Mouse (Mus musculus) liver, embryonic 16.5 days (tissue): ENCODE measurements at regions not wholly inside any gene's neighbourhood (a gene's known extent, or its start where the extent isn't known, plus 50 kb on each side); places are given as distances from the start of the nearest gene placed in this dataset.

Experiments used
- ATAC-seq: fragments of 200-750 bp; cut with Nextera tagmentation; 2 replicates; pipeline ENCODE4 v1.8.0; 2017; ENCODE audit warnings: low read depth, mild to moderate bottlenecking, moderate number of reproducible peaks, moderate library complexity
- H3K27ac ChIP-seq: fragments of 300-500 bp; sonication (generic); 2 replicates; pipeline ENCODE4 v1.5.1; 2014; ENCODE audit warnings: mild to moderate bottlenecking, low read length
- H3K27me3 ChIP-seq: fragments of 300-500 bp; sonication (generic); 2 replicates; pipeline ENCODE4 v1.6.1; 2014; ENCODE audit warnings: low read depth, low read length, mixed read lengths; ENCODE audit not compliant: control insufficient read depth, insufficient read depth
- H3K36me3 ChIP-seq: fragments of 300-500 bp; sonication (generic); 2 replicates; pipeline ENCODE4 v1.6.1; 2014; ENCODE audit warnings: mild to moderate bottlenecking; ENCODE audit not compliant: control insufficient read depth, insufficient read depth
- H3K4me1 ChIP-seq: fragments of 300-500 bp; sonication (generic); 2 replicates; pipeline ENCODE4 v1.6.1; 2014; ENCODE audit warnings: low read depth, low read length, mixed read lengths; ENCODE audit not compliant: control insufficient read depth
- H3K4me2 ChIP-seq: fragments of 300-500 bp; sonication (generic); 2 replicates; pipeline ENCODE4 v1.6.1; 2014; ENCODE audit warnings: low read depth, low read length, mixed read lengths
- H3K4me3 ChIP-seq: fragments of 300-500 bp; sonication (generic); 2 replicates; pipeline ENCODE4 v1.5.1; 2014; ENCODE audit warnings: low read depth, mild to moderate bottlenecking, low read length
- H3K9ac ChIP-seq: fragments of 300-500 bp; sonication (generic); 2 replicates; pipeline ENCODE4 v1.6.1; 2014; ENCODE audit warnings: low read depth, low read length
- H3K9me3 ChIP-seq: fragments of 300-500 bp; sonication (generic); replicated peaks from 2 replicates; pipeline ENCODE4 v1.6.1; 2016; ENCODE audit warnings: low read length; ENCODE audit not compliant: control insufficient read depth
- whole genome bisulfite sequencing: fragments of 180-500 bp; shearing (Covaris S2); extraction: QIAGEN DNeasy Blood & Tissue Kit; methylation state at CpG from one replicate; pipeline ENCODE4 v1.1.7; 2014; ENCODE audit not compliant: insufficient replicate concordance; 5-methylcytosine and 5-hydroxymethylcytosine counted together

DNA sequence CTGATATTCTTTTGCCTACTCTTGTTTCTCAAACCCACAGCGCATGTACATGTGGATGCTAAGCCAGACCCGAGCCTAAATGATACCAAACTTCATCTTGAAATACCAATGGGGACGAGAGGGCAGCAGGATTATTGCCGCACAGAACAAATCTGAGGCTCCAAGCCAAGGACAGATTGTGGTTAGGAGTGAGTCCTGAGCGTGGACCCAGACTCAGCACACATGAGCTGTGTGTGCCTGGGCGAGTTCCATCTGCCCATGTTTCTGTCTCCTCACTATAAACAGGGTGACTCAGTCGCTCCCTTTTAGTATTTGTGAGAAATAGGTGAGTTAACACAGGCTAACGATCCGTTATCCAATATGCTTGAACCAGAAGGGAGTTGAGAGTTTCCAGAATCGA, 92.4 kb upstream of the Gadd45a start:
- H3K36me3 ChIP-seq: no peaks in the 10 kb centered on the region
- H3K27me3 ChIP-seq: no peaks in the 10 kb centered on the region
- H3K4me2 ChIP-seq: no peak overlapping the region
- H3K9me3 ChIP-seq: no peaks in the 10 kb centered on the region
- H3K27ac ChIP-seq: no peak overlapping the region
- no peak overlapping the region for H3K4me3 ChIP-seq
- no peak for ATAC-seq
- no peak overlapping the region for H3K9ac ChIP-seq
- 63% methylated on average over 10 of the region's 10 CpGs for WGBS
- H3K4me1 ChIP-seq: no peaks in the 10 kb centered on the region

DNA sequence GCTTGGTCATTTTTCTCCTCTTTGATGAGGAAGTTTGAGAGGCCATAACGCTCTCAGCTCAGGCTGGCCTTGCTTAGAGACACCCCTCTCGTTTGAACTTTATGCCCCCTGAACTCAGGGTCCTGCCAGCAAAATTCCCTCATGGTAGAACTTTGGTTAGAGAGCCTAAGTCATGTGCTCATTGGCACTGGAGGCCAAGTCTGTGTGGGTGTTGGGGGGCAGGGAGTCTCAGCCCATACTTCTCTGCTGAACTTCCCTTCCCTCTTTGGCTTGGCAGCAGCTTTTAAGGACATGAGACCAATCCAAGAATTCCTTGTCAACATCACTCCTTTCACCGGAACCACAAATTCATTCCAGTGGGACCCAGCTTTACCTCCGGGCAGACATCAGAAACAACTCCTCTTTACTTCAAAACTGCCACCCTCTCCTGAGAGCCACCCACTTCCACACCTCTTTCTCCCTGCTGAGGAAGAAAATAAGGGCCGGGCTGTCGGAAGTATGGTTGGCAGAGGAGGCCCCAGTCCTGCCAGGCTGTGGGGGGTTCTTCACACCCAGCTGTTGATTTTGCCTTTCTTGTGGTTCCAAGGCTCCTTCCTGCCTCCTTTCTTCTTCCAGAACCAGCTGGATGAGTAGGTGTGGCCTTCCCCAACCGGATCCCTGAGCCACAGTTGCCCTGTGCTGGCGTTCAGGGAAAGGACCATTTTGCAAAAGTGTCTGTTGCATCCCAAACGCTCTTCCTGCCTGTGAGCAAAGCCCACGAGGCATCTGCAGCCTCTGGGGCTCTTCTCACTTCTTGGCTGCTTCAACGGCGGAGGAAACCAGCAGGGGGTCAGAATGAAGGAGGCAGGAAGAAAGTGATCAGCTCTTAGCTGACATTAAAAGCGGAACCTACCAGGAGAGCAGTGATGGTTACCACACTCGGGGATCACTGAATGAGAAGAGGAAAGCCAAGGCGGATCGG, 91.5 kb upstream of the Gadd45a start:
- Histone ChIP-seq H3K4me2 (no peak overlapping the region), H3K4me1 (no peaks in the 10 kb centered on the region), H3K4me3 (no peak overlapping the region), H3K27me3 (no peaks in the 10 kb centered on the region), H3K9me3 (no peaks in the 10 kb centered on the region), H3K36me3 (no peaks in the 10 kb centered on the region), H3K9ac (no peak overlapping the region), H3K27ac (no peak overlapping the region)
- 25% methylated on average over 16 of the region's 16 CpGs for WGBS
- no peak for ATAC-seq

- H3K4me3 ChIP-seq: no peak overlapping the region
- H3K4me1 ChIP-seq: no peaks in the 10 kb centered on the region
- WGBS: 61% methylated on average over 4 of the region's 4 CpGs
- H3K27me3 ChIP-seq: no peaks in the 10 kb centered on the region
- H3K27ac ChIP-seq: no peak overlapping the region
- no peak overlapping the region for H3K4me2 ChIP-seq
- no peaks in the 10 kb centered on the region for H3K9me3 ChIP-seq
- no peaks in the 10 kb centered on the region for H3K36me3 ChIP-seq
- ATAC-seq: no peak
- H3K9ac ChIP-seq: no peak overlapping the region
Observed at GRCm38 (mm10) chr6:67127727-67128126, 90.5 kb upstream of the Gadd45a start.

DNA sequence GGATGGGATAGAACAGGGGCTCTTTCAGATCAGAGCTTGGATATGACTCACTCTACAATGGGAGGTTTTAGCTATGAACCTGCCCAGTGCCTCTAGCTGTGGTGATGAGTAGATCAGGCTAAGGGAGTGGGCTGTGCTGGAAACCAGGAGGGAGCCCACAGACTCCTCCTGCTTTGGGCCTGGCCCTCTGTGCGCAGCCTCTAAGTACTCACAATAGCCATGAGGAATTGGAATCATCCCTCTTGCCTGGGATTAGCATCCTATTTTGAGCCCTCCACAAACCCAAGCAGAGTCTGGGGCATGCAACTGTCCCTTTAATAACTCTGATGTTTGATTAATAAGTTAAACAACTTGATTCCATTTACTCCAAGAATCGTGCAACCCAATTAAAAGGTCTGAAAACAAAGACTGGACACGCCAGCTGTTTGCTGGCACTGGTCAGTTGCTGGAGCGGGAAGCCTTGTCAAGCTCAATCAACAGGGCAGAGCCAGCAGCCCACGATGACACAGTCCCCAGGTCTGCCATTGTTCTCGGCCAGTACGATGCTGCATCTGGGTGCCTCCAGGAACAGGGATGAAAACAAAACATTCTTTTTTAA, 88.6 kb upstream of the Gadd45a start:
- Histone ChIP-seq H3K36me3 (no peaks in the 10 kb centered on the region), H3K4me2 (no peak overlapping the region), H3K4me3 (no peak overlapping the region), H3K27me3 (no peaks in the 10 kb centered on the region), H3K27ac (no peak overlapping the region), H3K9ac (no peak overlapping the region), H3K4me1 (no peaks in the 10 kb centered on the region), H3K9me3 (no peaks in the 10 kb centered on the region)
- 65% methylated on average over 7 of the region's 7 CpGs for WGBS
- ATAC-seq: no peak

DNA sequence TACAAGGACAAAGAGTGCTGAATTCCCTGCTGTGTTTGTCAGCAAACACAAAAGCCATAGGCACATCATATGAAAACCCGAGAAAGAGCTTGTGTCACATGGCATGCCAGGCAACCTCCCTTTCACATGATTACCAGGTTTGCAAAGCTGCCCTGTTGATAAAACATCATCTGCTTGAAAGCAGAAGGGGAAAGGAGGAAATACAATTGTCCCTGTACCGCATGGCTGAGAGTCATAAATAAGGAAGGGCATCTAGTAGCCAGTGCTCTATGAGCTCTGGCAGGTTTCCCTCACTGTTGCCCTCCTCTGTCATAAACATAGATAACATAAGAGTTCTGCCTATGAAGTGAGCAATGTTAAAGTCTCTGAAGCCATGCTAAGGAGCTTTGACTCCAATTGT, 86.8 kb upstream of the Gadd45a start:
- no peaks in the 10 kb centered on the region for H3K9me3 ChIP-seq
- ATAC-seq: no peak
- no peaks in the 10 kb centered on the region for H3K36me3 ChIP-seq
- no peaks in the 10 kb centered on the region for H3K27me3 ChIP-seq
- H3K27ac ChIP-seq: no peak overlapping the region
- no peaks in the 10 kb centered on the region for H3K4me1 ChIP-seq
- no peak overlapping the region for H3K4me2 ChIP-seq
- H3K9ac ChIP-seq: no peak overlapping the region
- WGBS: 31% methylated on average over 2 of the region's 2 CpGs
- no peak overlapping the region for H3K4me3 ChIP-seq

GRCm38 (mm10) chr6:67123071-67123470, 85.8 kb upstream of the Gadd45a start:
- Histone ChIP-seq H3K4me2 (no peak overlapping the region), H3K4me1 (no peaks in the 10 kb centered on the region), H3K9me3 (no peaks in the 10 kb centered on the region), H3K27ac (no peak overlapping the region), H3K36me3 (no peaks in the 10 kb centered on the region), H3K4me3 (no peak overlapping the region), H3K27me3 (no peaks in the 10 kb centered on the region), H3K9ac (no peak overlapping the region)
- no peak for ATAC-seq
- 58% methylated on average over 4 of the region's 4 CpGs for WGBS

- Histone ChIP-seq H3K4me3 (no peak overlapping the region), H3K9me3 (no peaks in the 10 kb centered on the region), H3K36me3 (no peaks in the 10 kb centered on the region), H3K4me2 (no peak overlapping the region), H3K9ac (no peak overlapping the region), H3K27me3 (no peaks in the 10 kb centered on the region), H3K4me1 (no peaks in the 10 kb centered on the region; the same call in none of the 2 replicates), H3K27ac (no peak overlapping the region)
- WGBS: 50% methylated on average over 3 of the region's 3 CpGs
- no peak for ATAC-seq
Observed at GRCm38 (mm10) chr6:67116306-67116705, 79.0 kb upstream of the Gadd45a start.

- WGBS: 35% methylated on average over 1 of the region's 1 CpGs
- H3K36me3 ChIP-seq: no peaks in the 10 kb centered on the region
- H3K4me1 ChIP-seq: no peaks in the 10 kb centered on the region; the same call in none of the 2 replicates
- no peak for ATAC-seq
- no peak overlapping the region for H3K4me2 ChIP-seq
- no peaks in the 10 kb centered on the region for H3K9me3 ChIP-seq
- H3K27ac ChIP-seq: no peak overlapping the region
- H3K4me3 ChIP-seq: no peak overlapping the region
- H3K27me3 ChIP-seq: no peaks in the 10 kb centered on the region
- H3K9ac ChIP-seq: no peak overlapping the region
Observed at GRCm38 (mm10) chr6:67115505-67116303, 78.4 kb upstream of the Gadd45a start.
